Mouse (Mus musculus) thymus, adult 2 months (tissue): Measurements from ENCODE around the gene Homer1. TPM values are rescaled to one million over a fixed set of nuclear protein-coding genes. Genes with fewer than 3 reads are reported as not detected.

ENCODE experiments used
- DNase-seq: peaks from one replicate; pipeline ENCODE4 v3.0.0; 2021
- H3K27ac ChIP-seq: fragments of 200-500 bp; 2 replicates; pipeline ENCODE4 v1.5.1; 2012; ENCODE audit warnings: low read length, control low read depth; ENCODE audit not compliant: control insufficient read depth, insufficient read depth
- H3K27me3 ChIP-seq: fragments of 200-500 bp; 2 replicates; pipeline ENCODE4 v1.6.1; 2012; ENCODE audit warnings: mild to moderate bottlenecking, low read length, moderate library complexity, mixed read lengths; ENCODE audit not compliant: control insufficient read depth, insufficient read depth
- H3K36me3 ChIP-seq: fragments of 200-500 bp; 2 replicates; pipeline ENCODE4 v1.6.1; 2012; ENCODE audit warnings: mild to moderate bottlenecking, low read length, moderate library complexity; ENCODE audit not compliant: control insufficient read depth, insufficient read depth
- H3K4me1 ChIP-seq: fragments of 200-500 bp; replicated peaks from 2 replicates; pipeline ENCODE4 v1.6.1; 2012; ENCODE audit warnings: low read length; ENCODE audit not compliant: control insufficient read depth, insufficient read depth
- H3K4me3 ChIP-seq: fragments of 200-500 bp; 2 replicates; pipeline ENCODE4 v1.5.1; 2012; ENCODE audit warnings: mild to moderate bottlenecking, low read length, control low read depth, moderate library complexity; ENCODE audit not compliant: control insufficient read depth, insufficient read depth
- CTCF ChIP-seq: fragments of 200-500 bp; IDR thresholded peaks from 2 replicates; pipeline ENCODE4 v1.5.1; 2012; ENCODE audit warnings: mild to moderate bottlenecking, control low read depth, low read length, moderate library complexity, borderline replicate concordance; ENCODE audit not compliant: control insufficient read depth, poor library complexity, insufficient read depth; ENCODE audit errors: extremely low read depth
- POLR2A ChIP-seq: fragments of 200-500 bp; IDR thresholded peaks from 2 replicates; pipeline ENCODE4 v1.6.1; 2012; ENCODE audit warnings: mild to moderate bottlenecking, low read length, control low read depth, moderate library complexity; ENCODE audit not compliant: control insufficient read depth, poor library complexity, insufficient read depth; ENCODE audit errors: extremely low read depth
- WGBS: fragments of 180-500 bp; shearing (Covaris S2); methylation state at CpG from one replicate; pipeline ENCODE4 v1.1.7; 2018; 5-methylcytosine and 5-hydroxymethylcytosine counted together
- polyA plus RNA-seq: library from polyadenylated mRNA; depleted of rRNA; stranded (reverse); fragments of >200 nt; gene quantifications from 2 replicates; pipeline ENCODE4 v1.2.3, GENCODE M21; 2012; rRNA removed

The Homer1 gene
- 2.5 and 3.5 TPM in 2 replicates for polyA plus RNA-seq

DNA sequence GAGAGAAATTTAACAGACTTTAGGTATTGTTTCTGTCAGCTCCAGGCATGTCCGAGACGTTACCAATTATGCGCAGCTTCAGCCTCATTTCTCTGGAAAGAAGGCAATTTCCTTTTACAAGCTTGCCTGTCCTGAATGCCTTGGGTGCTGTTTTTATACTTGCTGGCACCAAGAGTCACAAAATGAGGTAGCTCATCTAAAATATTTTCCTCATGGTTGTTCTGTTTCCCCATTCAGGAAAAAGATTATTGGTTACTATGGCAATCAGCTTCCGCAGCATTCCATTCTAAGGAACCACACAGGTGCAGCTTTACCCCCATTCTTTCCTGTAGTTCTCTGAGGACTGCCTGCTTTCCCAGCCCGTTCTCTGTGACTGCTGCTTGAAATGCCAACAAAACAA is at the start of gene Homer1:
Gene Homer1 (plus strand): TSS at position 320 of the 400 bp plus-strand sequence.
- no peak within 1 kb of the TSS for H3K4me3 ChIP-seq
- no peak within 1 kb of the TSS for H3K27ac ChIP-seq
- H3K27me3 ChIP-seq: no peaks in the 10 kb centered on the region; the same call in 1 of the 2 replicates
- TF ChIP-seq POLR2A: no peak
- no peak for TF ChIP-seq CTCF
- H3K4me1 ChIP-seq: no peaks in the 10 kb centered on the region; the same call in 1 of the 2 replicates
- DNase-seq: no peak
- WGBS: 95% methylated on average over 5 of the region's 5 CpGs
- H3K36me3 ChIP-seq: no peaks in the 10 kb centered on the region

DNA sequence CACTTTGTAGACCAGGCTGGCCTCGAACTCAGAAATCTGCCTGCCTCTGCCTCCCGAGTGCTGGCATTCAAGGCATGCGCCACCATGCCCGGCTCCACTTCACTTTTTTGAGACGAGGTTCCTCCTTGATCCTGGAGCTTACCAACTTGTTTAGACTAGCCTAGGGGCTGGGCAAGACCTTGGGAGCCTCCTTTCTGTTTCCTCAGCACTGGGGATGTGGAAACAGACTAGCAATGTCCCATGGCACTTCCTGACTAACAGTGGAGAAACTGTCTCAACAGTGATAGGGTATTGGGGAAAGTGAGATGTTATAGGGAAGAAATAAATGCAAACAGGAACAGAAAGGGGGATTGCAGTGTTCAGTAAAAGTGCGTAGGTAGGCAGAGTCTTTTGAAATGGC is 47.7 kb upstream of the Homer1 start:
- H3K27me3 ChIP-seq: no peaks in the 10 kb centered on the region
- no peak overlapping the region for H3K27ac ChIP-seq
- H3K4me1 ChIP-seq: no peaks in the 10 kb centered on the region
- TF ChIP-seq POLR2A (no peak), CTCF (no peak)
- WGBS: 89% methylated on average over 6 of the region's 6 CpGs
- no peak for DNase-seq
- H3K36me3 ChIP-seq: no peaks in the 10 kb centered on the region
- H3K4me3 ChIP-seq: no peak overlapping the region

DNA sequence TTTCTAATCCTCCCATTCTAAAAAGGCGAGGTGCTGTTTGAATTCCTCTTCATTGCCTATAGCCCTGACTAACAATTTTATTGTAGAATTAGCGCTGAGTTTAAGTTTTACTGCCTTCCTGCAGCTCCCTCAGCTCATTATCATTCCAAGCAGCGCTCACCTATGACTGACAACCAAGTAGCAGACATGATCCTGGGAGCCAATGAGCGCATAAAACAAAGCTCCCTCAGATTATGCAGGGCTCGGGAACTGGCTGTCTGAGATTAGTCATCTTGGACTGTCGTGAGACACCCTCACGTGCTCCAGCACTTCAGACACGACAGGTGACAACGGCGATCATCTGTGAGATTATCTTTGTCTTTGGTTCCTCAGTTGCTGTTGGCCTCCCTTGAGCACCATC is 47.3 kb upstream of the Homer1 start:
- Histone ChIP-seq H3K4me3 (no peak overlapping the region), H3K36me3 (no peaks in the 10 kb centered on the region)
- WGBS: 96% methylated on average over 10 of the region's 10 CpGs

DNA sequence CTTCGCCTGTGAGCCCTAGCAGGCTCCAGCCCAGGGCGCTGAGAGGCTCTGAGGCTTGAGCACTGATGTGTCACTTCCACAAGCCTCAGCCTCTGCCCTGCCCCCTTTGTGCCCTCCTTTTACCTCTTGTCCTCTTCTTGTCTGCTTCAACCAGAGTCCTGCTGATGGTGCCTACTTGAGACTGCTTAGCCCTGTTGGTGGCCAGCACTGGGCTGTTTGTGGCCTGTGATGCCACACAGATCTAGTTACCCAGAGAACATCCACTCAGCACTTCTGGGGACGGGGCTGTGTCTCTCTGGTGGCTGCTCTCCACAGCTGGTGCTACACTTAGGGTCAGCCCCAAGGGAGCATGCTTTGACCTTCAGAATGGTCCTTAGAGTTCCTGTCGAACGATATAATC is 46.5 kb upstream of the Homer1 start:
- no peak overlapping the region for H3K4me3 ChIP-seq
- no peaks in the 10 kb centered on the region for H3K36me3 ChIP-seq
- WGBS: 95% methylated on average over 5 of the region's 5 CpGs
- TF ChIP-seq CTCF (no peak), POLR2A (no peak)
- DNase-seq: no peak
- H3K27ac ChIP-seq: no peak overlapping the region
- H3K27me3 ChIP-seq: no peaks in the 10 kb centered on the region
- no peaks in the 10 kb centered on the region for H3K4me1 ChIP-seq

More for the DNA sequence above, 47.3 kb upstream of the Homer1 start:
- no peak for TF ChIP-seq POLR2A
- TF ChIP-seq CTCF: no peak
- no peaks in the 10 kb centered on the region for H3K4me1 ChIP-seq
- H3K27ac ChIP-seq: no peak overlapping the region
- no peak for DNase-seq
- H3K27me3 ChIP-seq: no peaks in the 10 kb centered on the region

DNA sequence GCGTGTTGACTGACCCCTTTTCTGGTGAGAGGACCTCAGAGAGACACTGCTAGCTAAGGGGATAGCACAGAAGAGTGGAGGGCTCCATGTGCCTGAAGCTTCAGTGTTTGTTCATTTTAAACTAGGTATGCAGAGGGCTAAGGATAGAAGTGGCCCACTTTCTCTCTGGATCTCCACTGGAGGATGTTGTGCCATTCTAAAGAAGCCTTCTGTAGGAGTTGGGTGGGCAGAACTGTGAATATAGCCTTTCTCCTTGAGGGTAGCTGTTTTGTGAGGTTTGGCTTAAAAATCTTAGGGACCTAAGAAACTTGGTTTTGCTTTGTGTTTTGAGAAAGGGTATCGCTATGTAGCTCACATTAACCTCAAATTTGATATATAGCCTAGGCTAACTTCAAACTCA is 32.3 kb upstream of the Homer1 start:
- H3K4me3 ChIP-seq: no peak overlapping the region
- no peaks in the 10 kb centered on the region for H3K4me1 ChIP-seq
- H3K36me3 ChIP-seq: no peaks in the 10 kb centered on the region
- TF ChIP-seq CTCF: no peak
- no peak for TF ChIP-seq POLR2A
- no peak for DNase-seq
- 96% methylated on average over 2 of the region's 2 CpGs for WGBS
- no peak overlapping the region for H3K27ac ChIP-seq
- H3K27me3 ChIP-seq: no peaks in the 10 kb centered on the region

DNA sequence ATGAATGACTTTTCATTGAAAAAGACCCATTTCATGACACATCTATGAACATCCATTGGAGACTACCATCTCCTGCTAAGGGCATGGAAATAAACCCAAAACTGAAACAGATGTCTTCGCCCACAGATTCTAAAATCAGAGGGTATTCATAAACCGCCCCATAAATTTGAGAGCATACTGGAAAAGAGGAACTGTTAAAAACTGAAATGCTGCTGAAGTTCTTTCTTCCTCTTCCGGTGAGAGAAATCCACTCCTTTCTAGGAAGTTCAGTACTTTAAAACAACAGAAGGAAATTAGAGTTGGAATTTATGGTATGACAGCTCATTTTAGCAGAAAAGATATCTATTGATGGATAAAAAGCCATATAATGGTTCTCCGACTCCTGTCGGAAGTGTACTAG is 1.1 kb downstream of the Homer1 start:
- H3K27me3 ChIP-seq: no peaks in the 10 kb centered on the region; the same call in 1 of the 2 replicates
- H3K4me3 ChIP-seq: no peak overlapping the region
- peaks cover 2% of the 10 kb centered on the region; the same call in 1 of the 2 replicates for H3K4me1 ChIP-seq
- WGBS: 24% methylated on average over 5 of the region's 5 CpGs
- DNase-seq: no peak
- H3K36me3 ChIP-seq: no peaks in the 10 kb centered on the region
- no peak for TF ChIP-seq CTCF
- TF ChIP-seq POLR2A: no peak
- H3K27ac ChIP-seq: no peak overlapping the region

DNA sequence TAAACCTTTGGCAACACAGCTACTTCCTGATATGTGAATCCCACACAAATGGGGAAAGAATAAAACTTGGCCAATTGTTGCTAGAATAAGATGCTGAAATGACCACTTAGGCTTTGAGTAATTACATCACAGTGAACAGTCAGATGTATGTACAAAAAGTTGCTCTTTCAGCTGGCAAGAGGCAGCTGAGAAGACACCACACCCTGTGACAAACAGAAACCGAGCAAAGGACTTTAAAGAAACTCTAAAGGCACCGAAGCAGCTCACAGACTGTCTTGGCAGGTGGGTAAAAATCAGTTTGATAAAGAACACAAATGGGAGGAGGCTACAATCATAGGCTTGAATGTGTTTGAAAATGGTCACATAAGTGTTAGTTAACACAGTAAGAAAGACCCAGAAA is 1.6 kb downstream of the Homer1 start:
- Histone ChIP-seq H3K4me3 (no peak overlapping the region), H3K4me1 (peaks cover 2% of the 10 kb centered on the region; the same call in 1 of the 2 replicates), H3K27me3 (no peaks in the 10 kb centered on the region; the same call in 1 of the 2 replicates), H3K36me3 (no peaks in the 10 kb centered on the region), H3K27ac (no peak overlapping the region)
- 22% methylated on average over 2 of the region's 2 CpGs for WGBS
- no peak for DNase-seq
- TF ChIP-seq CTCF (no peak), POLR2A (no peak)
